Mouse (Mus musculus): ENCODE results near the gene Adamtsl2.

DNA sequence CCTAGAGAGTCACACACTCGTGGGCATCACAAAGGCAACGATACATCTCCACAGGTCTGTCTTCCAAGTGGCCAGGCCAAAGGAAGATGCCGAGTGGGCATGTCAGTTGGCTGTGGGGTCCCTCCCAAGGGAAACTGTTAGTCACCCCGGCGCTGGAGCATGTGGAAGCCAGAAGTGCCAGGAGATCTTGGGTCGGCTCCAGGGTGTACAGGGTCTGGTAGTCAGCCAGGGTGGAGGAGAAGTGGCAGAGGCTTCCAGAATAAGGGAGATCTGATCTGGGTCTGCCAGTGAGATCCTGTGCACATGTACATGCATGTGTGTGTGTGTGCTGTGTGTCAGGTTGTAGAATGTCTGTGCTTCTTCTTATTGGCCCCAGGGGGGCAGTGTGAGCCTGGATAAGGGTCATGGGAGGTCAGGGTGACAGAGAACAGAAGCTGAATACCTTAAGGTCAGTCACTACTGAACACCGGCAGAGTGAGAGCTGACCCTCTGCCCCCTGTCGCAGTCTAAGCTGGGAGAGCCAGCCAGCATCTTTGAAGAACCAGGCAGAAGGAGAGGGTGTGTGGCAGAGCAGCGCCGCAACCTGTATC lies 1.4 kb upstream of the Adamtsl2 start:
- TF ChIP-seq CTCF (IDR thresholded peaks at IDR 0.05; ENCODE audit: low read depth, low read length) (no peak), POLR2A (IDR thresholded peaks at IDR 0.05; ENCODE audit: borderline replicate concordance, low read depth, low read length) (no peak)
